16 mouse cellular contexts compared by ENCODE assay signal in the genomic region with DNA sequence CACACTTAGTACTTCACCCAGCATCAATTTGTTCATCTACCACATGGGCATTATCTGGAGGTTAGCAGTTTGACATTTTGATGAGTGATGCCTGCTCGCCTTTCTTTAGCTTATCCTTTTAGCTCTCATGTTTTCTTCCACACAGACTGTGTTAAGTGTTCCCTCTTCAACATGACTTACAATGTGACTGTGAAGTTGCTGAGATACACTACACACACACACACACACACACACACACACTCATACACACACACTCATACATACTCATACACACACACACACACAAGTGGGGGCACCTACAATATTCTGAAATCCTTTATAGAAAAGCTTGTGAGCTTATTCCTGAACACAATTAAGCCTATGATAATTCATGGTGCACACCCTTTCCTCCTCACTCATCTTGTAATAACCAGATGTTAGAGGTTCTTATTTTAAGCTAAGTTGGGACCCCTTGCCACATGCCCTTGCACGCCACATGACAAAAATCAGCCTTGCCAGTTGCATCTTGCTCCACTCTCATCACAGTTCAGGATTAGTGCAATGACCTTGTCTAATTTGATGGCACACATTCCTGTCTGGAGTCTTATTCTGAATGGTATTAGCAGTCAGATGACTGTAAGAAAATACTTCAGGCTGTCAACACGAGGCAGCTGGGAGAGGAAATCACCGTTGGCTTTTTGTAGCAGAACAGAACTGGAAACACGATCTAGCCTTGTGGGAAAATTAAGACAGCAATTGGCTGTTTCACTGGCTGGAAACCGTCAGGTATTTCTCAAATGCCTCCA.
DNase-seq lines count a peak whose midpoint lies in the region; ATAC-seq and TF ChIP-seq lines count a peak whose summit lies in the region.
"Had no signal": no experiment of that assay in that cellular context is flagged by ENCODE, and none has a peak within 500 bp of the region (broad histone marks: within the 10 kb centered on the region; RNA-seq: fewer than 3 reads in every experiment).

No protein-coding gene starts in this region.

- H3K27me3 ChIP-seq in heart, embryonic 15.5 days = no peaks in the 10 kb centered on the region
- no peaks in the 10 kb centered on the region for H3K27me3 ChIP-seq in hindbrain, postnatal 0 days (ENCODE audit: insufficient read depth, low read length)
- H3K27me3 ChIP-seq: hindbrain, embryonic 15.5 days; liver, embryonic 15.5 days had no signal

- peak; percentile 18 for DNase-seq in gastrocnemius, adult 2 months
- DNase-seq in gastrocnemius, adult 8-10 months (ENCODE audit: low spot score in 2 of 2) = no peak
- DNase-seq in forelimb bud, embryonic 11.5 days (ENCODE audit: low read depth, low spot score) = peak; percentile 4
- DNase-seq in retina, postnatal 1 day = peak; percentile 58
- no peak for DNase-seq in hindbrain, postnatal 0 days (ENCODE audit: low spot score)
- no peak for DNase-seq in left cerebral cortex, postnatal 14 days (ENCODE audit: low spot score in 2 of 2)
- no peak for DNase-seq in ovary, postnatal 10 days (ENCODE audit: low spot score)
- DNase-seq: adrenal gland, adult 8-10 months; cerebellum, adult 9-11 months; kidney, adult 18-20 months; kidney, postnatal 25 days; right cerebral cortex, postnatal 25 days had no signal

- no peak overlapping the region for H3K4me3 ChIP-seq in gastrocnemius, adult 2 months
- no peak overlapping the region for H3K4me3 ChIP-seq in heart, embryonic 15.5 days
- H3K4me3 ChIP-seq in hindbrain, postnatal 0 days (ENCODE audit: low read length) = no peak overlapping the region
- H3K4me3 ChIP-seq: hindbrain, embryonic 15.5 days; liver, embryonic 15.5 days had no signal

- 36% methylated on average over 6 of the region's 6 CpGs for WGBS in heart, embryonic 15.5 days
- WGBS in hindbrain, postnatal 0 days = 66% methylated on average over 6 of the region's 6 CpGs

- ATAC-seq in heart, embryonic 15.5 days (replicated peaks; ENCODE audit: insufficient number of reproducible peaks, insufficient read depth, low FRiP score, low read depth) = peak; percentile 94
- no peak for ATAC-seq in hindbrain, postnatal 0 days

- no peak overlapping the region for H3K9ac ChIP-seq in heart, embryonic 15.5 days
- H3K9ac ChIP-seq in hindbrain, postnatal 0 days (replicated peaks; ENCODE audit: low read length) = no peak overlapping the region
- H3K9ac ChIP-seq: hindbrain, embryonic 15.5 days; liver, embryonic 15.5 days had no signal

- no peaks in the 10 kb centered on the region for H3K9me3 ChIP-seq in heart, embryonic 15.5 days (replicated peaks)
- H3K9me3 ChIP-seq in hindbrain, postnatal 0 days (ENCODE audit: low read length) = no peaks in the 10 kb centered on the region
- H3K9me3 ChIP-seq: hindbrain, embryonic 15.5 days; liver, embryonic 15.5 days had no signal

- H3K36me3 ChIP-seq in heart, embryonic 15.5 days = no peaks in the 10 kb centered on the region
- no peaks in the 10 kb centered on the region for H3K36me3 ChIP-seq in hindbrain, postnatal 0 days (ENCODE audit: insufficient read depth, low read length)
- H3K36me3 ChIP-seq: hindbrain, embryonic 15.5 days; liver, embryonic 15.5 days had no signal

- TF ChIP-seq CTCF in gastrocnemius, adult 2 months (IDR thresholded peaks at IDR 0.05) = no peak
- no peak for TF ChIP-seq CTCF in hindbrain, postnatal 0 days (IDR thresholded peaks at IDR 0.05; ENCODE audit: low read depth)

- peak overlapping the region; percentile 12; the same call in 1 of the 2 replicates for H3K4me2 ChIP-seq in heart, embryonic 15.5 days
- no peak overlapping the region for H3K4me2 ChIP-seq in hindbrain, postnatal 0 days (ENCODE audit: low read depth, low read length)
- H3K4me2 ChIP-seq: hindbrain, embryonic 15.5 days; liver, embryonic 15.5 days; midbrain, embryonic 11.5 days had no signal

- no peak overlapping the region for H3K27ac ChIP-seq in gastrocnemius, adult 2 months
- H3K27ac ChIP-seq in heart, embryonic 15.5 days = peak overlapping the region; percentile 86
- no peak overlapping the region for H3K27ac ChIP-seq in hindbrain, postnatal 0 days
- H3K27ac ChIP-seq: hindbrain, embryonic 15.5 days; liver, embryonic 15.5 days had no signal

- intact Hi-C loops in gastrocnemius, adult 2 months (cut with DNase I) = no loop called here
- intact Hi-C loops in left cerebral cortex, postnatal 14 days (cut with DNase I) = no loop called here

- peaks cover 3% of the 10 kb centered on the region for H3K4me1 ChIP-seq in heart, embryonic 15.5 days (replicated peaks)
- H3K4me1 ChIP-seq in hindbrain, postnatal 0 days (ENCODE audit: insufficient read depth, low read length) = no peaks in the 10 kb centered on the region
- H3K4me1 ChIP-seq: hindbrain, embryonic 15.5 days; liver, embryonic 15.5 days had no signal

Comparison
In these comparisons a context has a peak if more than half of its experiments do, and no peak if none do; other contexts are left out.
1. DNase-seq: peak in gastrocnemius, adult 2 months (single experiment), forelimb bud, embryonic 11.5 days (single experiment) and retina, postnatal 1 day (single experiment); none in gastrocnemius, adult 8-10 months (0 of 2), hindbrain, postnatal 0 days (single experiment), left cerebral cortex, postnatal 14 days (0 of 2) and ovary, postnatal 10 days (single experiment).